Mouse (Mus musculus): ENCODE measurements at regions not wholly inside any gene's neighbourhood (a gene's known extent, or its start where the extent isn't known, plus 50 kb on each side); places are given as distances from the start of the nearest gene placed in this dataset.
A peak's percentile ranks its signal among the peaks of the same experiment; 100 is the strongest.

DNA sequence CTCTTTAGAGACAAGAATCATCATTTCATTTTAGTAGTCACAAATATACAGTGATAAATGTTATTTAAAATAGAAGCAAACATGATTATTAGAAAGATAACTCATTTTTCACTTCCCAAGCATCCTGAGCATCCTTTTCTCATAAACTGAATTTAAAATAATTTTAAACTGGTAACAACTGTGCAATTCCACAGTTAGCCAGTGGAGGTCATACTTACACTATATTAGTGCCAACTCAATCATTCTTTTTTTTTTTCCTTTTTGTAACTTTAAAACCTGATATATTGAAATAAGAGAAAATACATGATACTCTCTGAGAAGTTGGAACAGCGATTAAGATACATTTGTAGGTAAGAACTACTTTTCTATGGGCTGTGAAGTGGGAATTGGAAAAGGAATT lies 113.2 kb upstream of the Gm17509 start:
- DNase-seq = no peak

GRCm38 (mm10) chr13:117334539-117334938 lies 113.7 kb upstream of the Gm17509 start:
- DNase-seq = no peak

DNA sequence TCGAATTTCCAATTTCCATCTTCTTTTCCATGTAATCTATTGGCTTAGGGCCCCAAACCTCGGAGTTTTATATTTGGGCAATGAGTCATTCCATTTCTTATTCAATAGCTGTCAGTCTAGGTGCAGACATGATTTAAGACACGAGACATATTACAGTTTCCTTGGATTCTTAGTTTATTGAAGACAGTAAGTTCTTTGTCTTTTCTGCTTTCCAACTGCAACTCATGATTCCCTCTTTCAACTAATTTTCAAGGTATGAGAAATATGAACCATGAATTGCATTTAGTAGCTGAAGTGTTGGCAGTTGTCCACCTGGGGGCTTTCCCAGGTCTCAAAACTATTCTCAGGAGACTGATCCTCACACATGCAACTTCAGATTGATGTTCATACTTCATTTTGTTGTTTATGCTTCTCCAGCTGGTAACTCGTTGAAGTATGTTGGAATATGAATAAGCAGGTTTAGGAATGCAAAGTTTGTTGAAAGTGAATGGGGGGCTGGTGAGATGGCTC lies 160.3 kb upstream of the Gm17509 start:
- no peak for DNase-seq

- no peak for DNase-seq
Measured at GRCm38 (mm10) chr13:117383480-117384137, 162.7 kb upstream of the Gm17509 start.

GRCm38 (mm10) chr13:117390287-117390686 lies 169.4 kb upstream of the Gm17509 start:
- no peak for DNase-seq

GRCm38 (mm10) chr13:117393488-117393887 lies 172.6 kb upstream of the Gm17509 start:
- DNase-seq = no peak

DNA sequence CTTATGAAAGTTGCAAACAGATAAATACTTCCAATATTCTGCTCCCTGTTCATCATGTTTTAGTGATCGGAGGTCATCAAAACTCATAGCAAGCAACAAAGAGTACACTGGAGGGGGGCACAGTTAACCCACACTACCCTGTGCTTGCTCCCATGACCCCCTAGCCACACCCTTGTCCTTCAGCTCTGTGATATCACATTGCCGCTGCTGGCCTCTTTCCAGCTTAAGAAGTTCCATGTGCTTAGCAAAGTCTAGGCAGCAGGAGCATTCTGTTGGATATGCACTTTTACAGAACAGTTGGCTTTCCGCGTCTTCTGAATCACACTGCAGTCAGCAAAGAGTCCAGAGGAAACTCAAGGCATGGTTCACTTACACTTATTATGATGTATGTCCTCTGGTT lies 180.4 kb upstream of the Gm17509 start:
- no peak for DNase-seq

DNA sequence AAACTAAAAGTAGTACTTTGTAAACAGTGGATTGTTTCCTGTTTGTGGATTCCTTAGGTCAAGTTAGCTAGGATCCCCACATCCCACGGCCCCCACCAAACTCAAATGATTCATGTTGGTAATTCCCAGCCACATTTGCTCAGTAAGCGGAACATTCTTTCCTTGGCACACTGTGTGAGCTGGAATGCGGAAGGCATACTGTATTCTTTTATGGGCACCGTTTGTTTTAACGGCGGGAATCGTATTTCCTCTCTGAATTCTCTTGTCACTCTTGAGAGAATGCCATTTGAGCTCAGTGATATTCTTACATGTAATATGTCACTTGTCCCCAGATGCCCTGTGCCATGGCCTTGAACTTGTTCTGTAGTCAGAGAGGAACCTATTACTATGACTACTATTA lies 189.1 kb upstream of the Gm17509 start:
- no peak for DNase-seq

GRCm38 (mm10) chr13:117413616-117414015 lies 188.5 kb upstream of the Hcn1 start:
- DNase-seq = no peak

- no peak for DNase-seq
Measured at GRCm38 (mm10) chr13:117423558-117423957, 178.6 kb upstream of the Hcn1 start.

GRCm38 (mm10) chr13:117425015-117425414 lies 177.1 kb upstream of the Hcn1 start:
- DNase-seq = no peak

DNA sequence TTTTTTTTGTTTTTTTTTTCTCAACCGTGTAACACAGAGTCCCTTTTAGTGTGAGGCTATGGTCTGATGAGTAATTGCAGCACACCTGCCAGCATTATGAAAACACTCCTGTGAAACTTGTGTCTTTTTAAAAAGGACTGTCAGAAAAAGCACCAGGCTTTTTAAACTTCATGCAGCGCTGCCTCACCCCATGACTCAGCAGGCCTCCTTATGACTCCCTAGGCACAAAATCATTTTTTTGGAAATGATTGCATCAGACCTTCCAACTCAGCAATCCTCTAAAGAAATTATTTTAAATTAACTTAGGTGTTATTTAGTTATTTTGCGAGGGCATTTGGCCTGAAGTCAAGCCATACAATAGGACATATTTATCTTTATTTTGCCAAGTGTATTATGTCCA lies 134.7 kb upstream of the Hcn1 start:
- DNase-seq = no peak

DNA sequence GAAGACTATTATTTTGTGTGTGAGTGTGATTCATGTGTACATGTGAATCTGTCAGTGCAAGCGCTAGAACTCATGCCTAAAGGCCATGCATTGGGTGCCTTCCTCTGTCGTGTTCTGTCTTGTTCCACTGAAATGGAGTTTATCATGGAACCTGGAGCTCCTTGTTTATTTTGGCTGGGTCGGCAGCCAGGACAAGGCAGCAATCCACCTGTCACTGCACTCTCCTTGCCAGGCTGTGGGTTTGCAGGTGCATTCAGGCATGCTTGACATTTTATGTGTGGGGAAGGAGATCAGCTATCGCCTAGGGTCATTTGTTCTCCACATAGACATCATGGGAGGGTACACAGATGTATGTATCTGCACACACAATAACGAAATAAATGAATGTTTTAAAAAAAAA lies 129.4 kb upstream of the Hcn1 start:
- no peak for DNase-seq

DNA sequence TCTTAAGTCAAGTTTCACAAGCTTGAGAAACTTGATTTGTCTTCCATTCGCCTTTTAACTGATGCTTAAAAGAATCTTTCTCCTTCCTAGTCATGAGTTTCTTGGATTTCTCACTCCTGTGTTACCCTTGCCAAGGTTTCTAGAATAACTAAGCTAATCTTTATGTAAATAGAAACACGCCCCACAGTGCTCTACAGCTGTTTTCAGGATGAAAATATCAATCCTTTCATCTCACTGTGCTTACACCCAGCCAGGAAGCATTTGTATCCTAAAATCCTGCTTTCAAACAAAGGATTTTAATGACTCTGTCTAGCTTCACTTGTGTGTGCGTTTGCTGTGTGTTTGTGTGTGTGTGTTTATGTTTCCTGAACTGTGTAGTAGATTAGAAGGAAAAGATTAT lies 119.5 kb upstream of the Hcn1 start:
- DNase-seq = no peak

- DNase-seq = no peak
Measured at GRCm38 (mm10) chr13:117508746-117509145, 93.4 kb upstream of the Hcn1 start.

GRCm38 (mm10) chr13:117550108-117550507 lies 52.0 kb upstream of the Hcn1 start:
- DNase-seq = peak in 1 of 2 experiments; percentile 38

Data from heart, adult 18-20 months (tissue).